ENCODE assay signal across 13 mouse cellular contexts in the genomic region with DNA sequence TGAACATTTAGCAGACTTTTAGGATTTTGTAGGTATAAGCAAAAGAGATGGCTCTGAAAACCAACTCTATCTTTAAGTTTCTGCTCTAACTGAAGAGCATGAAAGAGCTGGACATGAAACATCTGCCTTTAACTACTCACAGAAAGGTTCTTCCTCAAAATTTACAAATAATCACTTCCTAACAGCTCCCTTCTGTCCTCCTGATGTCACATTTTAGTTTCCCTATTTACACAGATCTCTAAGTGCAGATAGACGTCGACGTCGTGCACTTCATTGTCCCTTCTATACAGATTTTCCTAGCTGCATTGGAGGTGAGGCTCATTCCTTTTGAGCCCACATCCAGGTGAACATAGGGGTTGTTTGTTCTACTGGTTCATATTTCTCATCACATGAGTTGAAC.
A peak's percentile ranks its signal among the peaks of the same experiment; 100 is the strongest.
DNase-seq lines count a peak whose midpoint lies in the region; ATAC-seq and TF ChIP-seq lines count a peak whose summit lies in the region.
"Had no signal": no experiment of that assay in that cellular context is flagged by ENCODE, and none has a peak within 500 bp of the region (broad histone marks: within the 10 kb centered on the region; RNA-seq: fewer than 3 reads in every experiment).

No protein-coding gene starts in this region.

- H3K9me3 ChIP-seq in liver, embryonic 14.5 days (ENCODE audit: control insufficient read depth, low read length) = no peaks in the 10 kb centered on the region
- H3K9me3 ChIP-seq: hindbrain, embryonic 15.5 days; midbrain, embryonic 12.5 days; neural tube, embryonic 15.5 days had no signal

- no peak for TF ChIP-seq CTCF in gastrocnemius, adult 2 months (IDR thresholded peaks at IDR 0.05)
- no peak for TF ChIP-seq CTCF in kidney, adult 2 months (conservative IDR thresholded peaks at IDR 0.05; ENCODE audit: insufficient read depth, insufficient read length, low read depth, low read length)
- TF ChIP-seq CTCF in liver, embryonic 14.5 days (IDR thresholded peaks at IDR 0.05; ENCODE audit: low read depth) = no peak

- no peak for TF ChIP-seq POLR2A in kidney, adult 2 months (IDR thresholded peaks at IDR 0.05; ENCODE audit: low read depth, low read length)

- H3K9ac ChIP-seq in liver, embryonic 14.5 days (replicated peaks) = no peak overlapping the region
- H3K9ac ChIP-seq: hindbrain, embryonic 15.5 days; midbrain, embryonic 12.5 days; neural tube, embryonic 15.5 days had no signal

- no peak for TF ChIP-seq EP300 in liver, embryonic 14.5 days (IDR thresholded peaks at IDR 0.05; ENCODE audit: low read depth)

- 0 out of 2 replicates have a peak, but pooled peaks have one; percentile 8 for ATAC-seq in liver, embryonic 14.5 days (ENCODE audit: insufficient read depth)
- no peak for ATAC-seq in frontal cortex, adult (ENCODE audit: low TSS enrichment)
- ATAC-seq: activated CD4-positive, CD25-positive, alpha-beta regulatory T cell, adult 4 months had no signal

- peak overlapping the region; percentile 15; the same call in 1 of the 2 replicates for H3K4me2 ChIP-seq in liver, embryonic 14.5 days (ENCODE audit: low read depth)
- H3K4me2 ChIP-seq: hindbrain, embryonic 15.5 days; midbrain, embryonic 12.5 days; neural tube, embryonic 15.5 days had no signal

- H3K27me3 ChIP-seq in kidney, adult 2 months (replicated peaks; ENCODE audit: control insufficient read depth, insufficient read depth, low read length) = no peaks in the 10 kb centered on the region
- H3K27me3 ChIP-seq in liver, embryonic 14.5 days (ENCODE audit: control insufficient read depth, insufficient read depth, low read length) = no peaks in the 10 kb centered on the region
- H3K27me3 ChIP-seq: hindbrain, embryonic 15.5 days; midbrain, embryonic 12.5 days; neural tube, embryonic 15.5 days had no signal

- intact Hi-C loops in gastrocnemius, adult 2 months (cut with DNase I) = no loop called here

- WGBS in kidney, adult 2 months = 65% methylated on average over 4 of the region's 4 CpGs
- 8% methylated on average over 4 of the region's 4 CpGs for WGBS in liver, embryonic 14.5 days (ENCODE audit: insufficient replicate concordance)

- H3K4me1 ChIP-seq in kidney, adult 2 months (ENCODE audit: control insufficient read depth, insufficient read depth, low read length) = peaks cover 4% of the 10 kb centered on the region; the same call in 1 of the 2 replicates
- H3K4me1 ChIP-seq in liver, embryonic 14.5 days (replicated peaks; ENCODE audit: control insufficient read depth in 2 of 2, insufficient read depth in 2 of 2, low read length in 1 of 2) = peaks cover 12 to 15% of the 10 kb centered on the region in 2 experiments
- H3K4me1 ChIP-seq: hindbrain, embryonic 15.5 days; midbrain, embryonic 12.5 days; neural tube, embryonic 15.5 days had no signal

- no peak overlapping the region; the same call in 1 of the 2 replicates for H3K4me3 ChIP-seq in gastrocnemius, adult 2 months
- H3K4me3 ChIP-seq in kidney, adult 2 months (ENCODE audit: insufficient read depth, low read depth, low read length) = no peak overlapping the region
- H3K4me3 ChIP-seq in liver, embryonic 14.5 days (ENCODE audit: insufficient read depth in 1 of 2, low read depth in 2 of 2, low read length in 2 of 2) = no peak overlapping the region
- H3K4me3 ChIP-seq: hindbrain, embryonic 15.5 days; midbrain, embryonic 12.5 days; neural tube, embryonic 15.5 days had no signal

- no peaks in the 10 kb centered on the region for H3K36me3 ChIP-seq in kidney, adult 2 months (ENCODE audit: control insufficient read depth, insufficient read depth, low read length)
- no peaks in the 10 kb centered on the region for H3K36me3 ChIP-seq in liver, embryonic 14.5 days (replicated peaks; ENCODE audit: control insufficient read depth, insufficient read depth, low read depth)
- H3K36me3 ChIP-seq: hindbrain, embryonic 15.5 days; midbrain, embryonic 12.5 days; neural tube, embryonic 15.5 days had no signal

- no peak for DNase-seq in gastrocnemius, adult 2 months
- no peak for DNase-seq in gastrocnemius, postnatal 10 days
- DNase-seq in kidney, adult 2 months = no peak
- DNase-seq in kidney, postnatal 10 days = no peak
- DNase-seq in 416B (ENCODE audit: low read depth) = peak; percentile 61
- DNase-seq in liver, embryonic 14.5 days (ENCODE audit: low read depth in 3 of 3, low spot score in 3 of 3) = no peak
- DNase-seq in layer of hippocampus, postnatal 10 days (ENCODE audit: low spot score in 2 of 2) = no peak
- DNase-seq: cerebellum, adult 9-10 months had no signal

- peak overlapping the region; percentile 80 for H3K27ac ChIP-seq in gastrocnemius, adult 2 months
- peak overlapping the region; percentile 72; the same call in 1 of the 2 replicates for H3K27ac ChIP-seq in kidney, adult 2 months (ENCODE audit: insufficient read depth, low read depth, low read length)
- no peak overlapping the region; the same call in 1 of the 2 replicates for H3K27ac ChIP-seq in liver, embryonic 14.5 days
- H3K27ac ChIP-seq: hindbrain, embryonic 15.5 days; midbrain, embryonic 12.5 days; neural tube, embryonic 15.5 days had no signal
